Mouse (Mus musculus): ENCODE data around the gene Olfr888. TPM values are rescaled to one million over a fixed set of nuclear protein-coding genes. Genes with fewer than 3 reads are reported as not detected.

Gene Olfr888
- polyA plus RNA-seq (2012; rRNA removed), result not detected in 2 replicates

GRCm38 (mm10) chr9:38107828-38108227, at the start of gene Olfr888:
Olfr888 (plus strand) TSS chr9:38108128.

GRCm38 (mm10) chr9:38061022-38061421, 46.9 kb upstream of the Olfr888 start, which contains the start of gene Olfr885:
Olfr885 (plus strand) TSS chr9:38061322.

GRCm38 (mm10) chr9:38083772-38084171, 24.2 kb upstream of the Olfr888 start, which contains the start of gene Olfr887:
Olfr887 (plus strand) TSS chr9:38084072.

GRCm38 (mm10) chr9:38114898-38115297, 7.0 kb downstream of the Olfr888 start, which contains the start of gene Olfr889:
Olfr889 (plus strand) TSS chr9:38115198.

GRCm38 (mm10) chr9:38142217-38142616, 34.3 kb downstream of the Olfr888 start, which contains the start of gene Olfr890:
Olfr890 (plus strand) TSS chr9:38142517.

Other genes starting within 250 kb of the Olfr888 start
- gene Olfr145, start 211.4 kb upstream of the Olfr888 start, polyA plus RNA-seq (2012; rRNA removed), result not detected in 2 replicates
- gene Olfr878, start 190.3 kb upstream of the Olfr888 start, polyA plus RNA-seq (2012; rRNA removed), result not detected in 2 replicates
- gene Olfr881, start 116.3 kb upstream of the Olfr888 start, polyA plus RNA-seq (2012; rRNA removed), result not detected in 2 replicates
- not detected in 2 replicates for gene Olfr883, start 82.3 kb upstream of the Olfr888 start, polyA plus RNA-seq (2012; rRNA removed)
- gene Olfr884, start 61.6 kb upstream of the Olfr888 start, polyA plus RNA-seq (2012; rRNA removed), result not detected in 2 replicates
- gene Olfr885, start 46.8 kb upstream of the Olfr888 start, polyA plus RNA-seq (2012; rRNA removed), result not detected in 2 replicates
- gene Olfr887, start 24.1 kb upstream of the Olfr888 start, polyA plus RNA-seq (2012; rRNA removed), result not detected in 2 replicates
- gene Olfr889, start 7.1 kb downstream of the Olfr888 start, polyA plus RNA-seq (2012; rRNA removed), result 0.01 TPM in 1 of 2 replicates, not detected in the other
- gene Olfr890, start 34.4 kb downstream of the Olfr888 start, polyA plus RNA-seq (2012; rRNA removed), result not detected in 2 replicates
- gene Olfr891, start 72.7 kb downstream of the Olfr888 start, polyA plus RNA-seq (2012; rRNA removed), result not detected in 2 replicates
- not detected in 2 replicates for gene Olfr893, start 100.2 kb downstream of the Olfr888 start, polyA plus RNA-seq (2012; rRNA removed)
- gene Olfr894, start 109.9 kb downstream of the Olfr888 start, polyA plus RNA-seq (2012; rRNA removed), result not detected in 2 replicates
- not detected in 2 replicates for gene Olfr143, start 144.6 kb downstream of the Olfr888 start, polyA plus RNA-seq (2012; rRNA removed)
- gene Olfr895, start 159.7 kb downstream of the Olfr888 start, polyA plus RNA-seq (2012; rRNA removed), result not detected in 2 replicates
- gene Olfr896-ps1, start 183.0 kb downstream of the Olfr888 start, polyA plus RNA-seq (2012; rRNA removed), result not detected in 2 replicates
- not detected in 2 replicates for gene Olfr25, start 220.9 kb downstream of the Olfr888 start, polyA plus RNA-seq (2012; rRNA removed)
- gene Olfr898, start 240.3 kb downstream of the Olfr888 start, polyA plus RNA-seq (2012; rRNA removed), result not detected in 2 replicates

Measured in liver, embryonic 14 days (tissue).